Mouse (Mus musculus): ENCODE data around the gene Smim13.

The Smim13 gene

GRCm38 (mm10) chr13:41291466-41291974, 41.9 kb downstream of the Smim13 start:
- DNase-seq (ENCODE audit: low read depth, low spot score) = no peak

- no peak for DNase-seq (ENCODE audit: low read depth, low spot score)
Measured at GRCm38 (mm10) chr13:41293595-41293994, 44.0 kb downstream of the Smim13 start.

- DNase-seq (ENCODE audit: low read depth, low spot score) = no peak
Measured at GRCm38 (mm10) chr13:41295886-41296285, 46.2 kb downstream of the Smim13 start.

- no peak for DNase-seq (ENCODE audit: low read depth, low spot score)
Measured at GRCm38 (mm10) chr13:41296396-41296795, 46.8 kb downstream of the Smim13 start.

DNA sequence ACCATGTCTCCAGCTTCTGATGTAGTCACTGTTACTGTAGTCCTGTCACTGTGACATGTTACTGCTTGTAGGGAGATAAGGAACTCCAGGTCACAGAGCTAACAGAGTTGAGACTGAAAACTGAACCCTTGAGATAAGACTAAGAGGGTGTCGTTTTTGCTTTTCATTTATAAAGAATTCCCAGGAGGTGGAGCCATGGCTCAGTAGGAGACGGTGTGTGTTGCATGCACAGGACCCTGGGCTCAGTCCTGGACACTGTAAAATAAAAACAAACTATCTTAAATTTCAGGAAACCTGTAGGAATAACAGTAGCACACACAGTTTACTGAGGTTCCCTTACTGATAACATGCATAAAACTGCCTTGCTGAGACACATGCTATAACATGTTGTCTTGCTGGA, 48.9 kb downstream of the Smim13 start:
- no peak for DNase-seq (ENCODE audit: low read depth, low spot score)

DNA sequence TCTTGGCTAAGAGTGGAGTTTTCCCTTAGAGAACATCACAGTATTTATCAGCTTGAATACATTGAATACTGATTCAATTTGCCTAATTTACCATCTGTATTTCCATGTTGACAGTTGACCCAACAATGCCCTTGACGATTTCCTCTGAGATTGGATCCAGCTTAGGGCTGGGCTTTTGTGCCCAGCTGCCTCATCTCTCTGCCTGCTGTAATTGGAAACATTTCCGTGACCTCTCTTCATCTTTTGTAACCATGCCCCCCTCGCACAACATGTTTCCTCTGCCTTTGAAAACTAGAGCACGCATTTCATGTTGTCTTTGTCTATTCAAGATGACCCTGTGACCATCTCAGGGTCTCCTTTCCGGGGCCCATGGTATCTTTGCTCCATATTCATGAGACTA, 49.4 kb downstream of the Smim13 start:
- DNase-seq (ENCODE audit: low read depth, low spot score) = no peak

- DNase-seq (ENCODE audit: low read depth, low spot score) = no peak
Measured at GRCm38 (mm10) chr13:41300037-41300436, 50.4 kb downstream of the Smim13 start.

- peak; percentile 62 for DNase-seq (ENCODE audit: low read depth, low spot score)
Measured at GRCm38 (mm10) chr13:41302716-41303115, 53.1 kb downstream of the Smim13 start.

DNA sequence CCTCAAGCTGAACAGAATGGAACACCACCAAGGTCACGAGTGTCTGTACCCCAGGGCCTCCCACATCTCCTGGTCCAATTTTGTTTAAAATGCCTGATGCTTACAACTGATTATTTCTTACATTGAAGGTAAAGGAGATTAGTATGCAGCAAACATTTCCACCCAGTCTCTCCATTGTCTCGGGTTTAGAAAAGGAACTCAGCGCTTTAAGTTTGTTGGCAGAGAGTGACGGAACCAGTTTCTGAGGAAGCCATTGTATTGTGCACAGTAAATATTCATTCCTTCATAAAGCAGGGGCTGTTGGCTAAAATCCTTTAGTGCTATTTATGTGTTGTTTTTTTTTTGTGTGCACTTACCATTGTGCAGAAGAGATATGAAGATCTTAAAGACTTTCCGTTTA, 71.1 kb downstream of the Smim13 start:
- DNase-seq (ENCODE audit: low read depth, low spot score) = no peak

- no peak for DNase-seq (ENCODE audit: low read depth, low spot score)
Measured at GRCm38 (mm10) chr13:41321433-41321832, 71.8 kb downstream of the Smim13 start.

DNA sequence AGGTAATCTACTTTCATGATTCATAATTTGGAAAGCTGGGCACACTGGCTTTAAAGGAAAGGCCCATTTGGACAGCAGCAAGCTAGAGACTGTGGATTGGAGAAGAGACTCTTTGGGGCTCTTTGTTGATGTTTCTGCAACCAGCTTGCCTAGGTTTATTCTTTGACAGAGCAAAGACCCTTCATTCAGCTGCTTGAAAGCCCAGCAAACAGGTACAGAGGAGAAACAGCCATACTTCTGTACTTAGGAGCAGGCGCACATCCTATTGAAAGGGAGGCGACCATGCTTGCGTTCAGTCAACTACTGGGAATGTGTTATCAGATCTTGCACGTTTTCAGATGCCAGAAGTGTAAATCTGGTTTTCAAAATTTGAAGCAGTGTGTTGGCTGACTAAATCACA, 75.0 kb downstream of the Smim13 start:
- no peak for DNase-seq (ENCODE audit: low read depth, low spot score)

DNA sequence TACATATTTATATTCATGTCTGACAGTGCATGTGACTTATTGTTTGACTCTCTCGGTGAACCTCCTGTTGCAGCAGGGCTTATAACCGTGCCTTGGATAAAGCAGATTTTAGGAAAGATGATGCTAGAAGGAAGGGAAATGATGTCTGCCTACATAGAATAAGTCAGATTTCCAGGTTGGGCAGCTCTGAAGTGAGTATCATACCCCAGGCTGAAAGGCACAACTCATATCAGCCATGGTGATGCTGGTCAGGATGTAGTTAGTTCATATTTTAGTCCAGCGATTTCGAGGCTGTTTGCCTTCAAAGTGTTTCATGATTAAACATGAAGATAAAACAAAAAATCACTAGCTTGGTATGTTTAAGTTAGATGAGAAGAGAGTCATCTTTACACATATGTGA, 75.7 kb downstream of the Smim13 start:
- no peak for DNase-seq (ENCODE audit: low read depth, low spot score)

DNA sequence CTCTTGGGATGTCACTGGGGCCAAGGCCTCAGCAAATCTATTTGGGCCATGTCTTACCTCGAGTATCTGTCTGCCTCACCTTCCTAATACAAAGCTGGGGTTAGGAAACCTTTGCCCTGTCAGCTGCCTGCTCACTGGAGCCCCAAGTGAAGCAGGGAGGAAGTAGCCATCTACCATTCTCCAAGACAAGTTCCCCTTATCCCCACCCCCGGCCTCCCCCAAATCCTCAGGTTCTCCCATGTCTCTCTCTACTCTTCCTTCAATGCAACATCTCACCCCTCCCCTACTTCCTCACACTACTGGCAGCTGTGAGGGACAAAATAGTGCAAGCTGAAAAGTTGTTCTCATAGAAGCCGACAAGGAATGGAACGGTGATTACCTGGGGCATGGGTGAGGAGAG, 76.5 kb downstream of the Smim13 start:
- no peak for DNase-seq (ENCODE audit: low read depth, low spot score)

Measured in retina, adult 2 months (tissue).